In the genomic region with DNA sequence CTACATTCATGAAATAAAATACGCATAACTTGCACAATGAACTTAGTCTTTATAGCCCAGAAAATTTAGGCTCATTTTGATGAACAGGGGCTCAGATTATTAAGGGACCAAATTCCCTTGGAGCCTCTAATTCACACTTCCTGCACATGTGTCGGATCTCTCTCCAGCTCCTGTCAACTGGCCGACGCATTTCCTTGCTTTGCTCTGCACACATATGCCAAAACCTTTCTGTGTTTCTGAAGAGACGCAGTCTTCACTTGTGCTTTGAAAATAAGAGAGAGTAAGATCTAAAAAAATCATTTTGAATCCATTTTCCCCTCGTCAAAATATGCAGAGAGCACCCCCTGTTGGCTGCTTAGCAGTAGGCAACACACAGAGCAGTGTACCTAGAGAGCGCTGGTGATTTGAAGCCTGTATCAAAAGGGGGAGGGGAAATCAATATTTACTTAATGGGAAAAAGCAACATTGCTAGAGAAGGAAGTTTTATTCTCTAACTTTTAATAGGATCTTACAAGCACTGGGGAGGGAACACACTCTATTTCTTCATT, we compare ENCODE assay signal across 9 mouse cellular contexts. TPM values are rescaled to one million over a fixed set of nuclear protein-coding genes. Genes with fewer than 3 reads are reported as not detected.
DNase-seq lines count a peak whose midpoint lies in the region; ATAC-seq and TF ChIP-seq lines count a peak whose summit lies in the region.
"Had no signal": no experiment of that assay in that cellular context is flagged by ENCODE, and none has a peak within 500 bp of the region (broad histone marks: within the 10 kb centered on the region; RNA-seq: fewer than 3 reads in every experiment).

No protein-coding gene starts in this region.

- no peaks in the 10 kb centered on the region for H3K4me1 ChIP-seq in heart, postnatal 0 days (ENCODE audit: control insufficient read depth, insufficient read depth)
- H3K4me1 ChIP-seq in ES-Bruce4 (ENCODE audit: control insufficient read depth, insufficient read depth, low read length) = no peaks in the 10 kb centered on the region
- 0 out of 2 replicates have a peak, but pooled peaks cover 3% of the 10 kb centered on the region for H3K4me1 ChIP-seq in hindbrain, embryonic 13.5 days (replicated peaks)
- no peaks in the 10 kb centered on the region for H3K4me1 ChIP-seq in limb, embryonic 12.5 days (replicated peaks)
- H3K4me1 ChIP-seq: liver, embryonic 15.5 days had no signal

- intact Hi-C loops in heart, postnatal 36 days (cut with DNase I) = loop anchor here (5.0 to 10.0 kb wide), 2 partner anchors 109 to 644 kb away; no protein-coding TSS in a partner anchor

- H3K9ac ChIP-seq in heart, postnatal 0 days (replicated peaks; ENCODE audit: low read depth, low read length) = no peak overlapping the region
- no peak overlapping the region for H3K9ac ChIP-seq in ES-Bruce4 (ENCODE audit: low read depth, poor library complexity, severe bottlenecking)
- H3K9ac ChIP-seq in hindbrain, embryonic 13.5 days = no peak overlapping the region
- no peak overlapping the region for H3K9ac ChIP-seq in limb, embryonic 12.5 days (replicated peaks)
- H3K9ac ChIP-seq: liver, embryonic 15.5 days had no signal

- H3K27ac ChIP-seq in heart, postnatal 0 days (ENCODE audit: low read depth) = no peak overlapping the region
- H3K27ac ChIP-seq in ES-Bruce4 (ENCODE audit: insufficient read depth, low read length) = no peak overlapping the region
- H3K27ac ChIP-seq in hindbrain, embryonic 13.5 days = no peak overlapping the region
- H3K27ac ChIP-seq in limb, embryonic 12.5 days = no peak overlapping the region
- H3K27ac ChIP-seq: liver, embryonic 15.5 days had no signal

- no peaks in the 10 kb centered on the region for H3K9me3 ChIP-seq in heart, postnatal 0 days (replicated peaks; ENCODE audit: control insufficient read depth, low read length)
- H3K9me3 ChIP-seq in ES-Bruce4 (replicated peaks; ENCODE audit: control insufficient read depth, insufficient read depth, low read length, poor library complexity, severe bottlenecking) = no peaks in the 10 kb centered on the region
- H3K9me3 ChIP-seq in hindbrain, embryonic 13.5 days = no peaks in the 10 kb centered on the region
- H3K9me3 ChIP-seq in limb, embryonic 12.5 days = no peaks in the 10 kb centered on the region
- H3K9me3 ChIP-seq: liver, embryonic 15.5 days had no signal

- H3K27me3 ChIP-seq in heart, postnatal 0 days (ENCODE audit: control insufficient read depth, insufficient read depth, low read length) = no peaks in the 10 kb centered on the region
- no peaks in the 10 kb centered on the region for H3K27me3 ChIP-seq in ES-Bruce4 (ENCODE audit: control insufficient read depth, insufficient read depth, low read length, poor library complexity, severe bottlenecking)
- no peaks in the 10 kb centered on the region for H3K27me3 ChIP-seq in hindbrain, embryonic 13.5 days
- H3K27me3 ChIP-seq in limb, embryonic 12.5 days = no peaks in the 10 kb centered on the region
- H3K27me3 ChIP-seq: liver, embryonic 15.5 days had no signal

- peak; percentile 51 for TF ChIP-seq CTCF in heart, postnatal 0 days (IDR thresholded peaks at IDR 0.05; ENCODE audit: low read depth)
- peak; percentile 43 for TF ChIP-seq CTCF in ES-Bruce4 (IDR thresholded peaks at IDR 0.05; ENCODE audit: low read depth, low read length)

- H3K4me2 ChIP-seq in heart, postnatal 0 days (ENCODE audit: low read depth, low read length) = no peak overlapping the region
- H3K4me2 ChIP-seq in hindbrain, embryonic 13.5 days = no peak overlapping the region
- H3K4me2 ChIP-seq in limb, embryonic 12.5 days = 0 out of 2 replicates have a peak overlapping the region, but pooled peaks have one; percentile 15
- H3K4me2 ChIP-seq: liver, embryonic 15.5 days had no signal

- no peak for ATAC-seq in heart, postnatal 0 days (ENCODE audit: insufficient read depth, low read depth)
- ATAC-seq in hindbrain, embryonic 13.5 days (ENCODE audit: low FRiP score) = peak; percentile 79; the same call in 1 of the 2 replicates
- 0 out of 2 replicates have a peak, but pooled peaks have one; percentile 37 for ATAC-seq in limb, embryonic 12.5 days (ENCODE audit: insufficient number of reproducible peaks, insufficient read depth, low FRiP score, low TSS enrichment, low read depth)
- ATAC-seq in activated CD4-positive, CD25-positive, alpha-beta regulatory T cell, adult 4 months = no peak

- DNase-seq in heart, postnatal 0 days (ENCODE audit: low spot score) = no peak
- no peak for DNase-seq in heart, postnatal 36 days
- peak; percentile 73 for DNase-seq in embryo, embryonic 10.5 days (ENCODE audit: low spot score)
- DNase-seq in retina, postnatal 7 days (ENCODE audit: low read depth, low spot score) = peak; percentile 14

- no peak overlapping the region for H3K4me3 ChIP-seq in heart, postnatal 0 days (ENCODE audit: low read depth, low read length)
- H3K4me3 ChIP-seq in ES-Bruce4 (ENCODE audit: low read depth, low read length) = no peak overlapping the region
- H3K4me3 ChIP-seq in hindbrain, embryonic 13.5 days = no peak overlapping the region
- H3K4me3 ChIP-seq in limb, embryonic 12.5 days (replicated peaks) = no peak overlapping the region
- H3K4me3 ChIP-seq: liver, embryonic 15.5 days had no signal

- no peak for TF ChIP-seq POLR2A in ES-Bruce4 (IDR thresholded peaks at IDR 0.05; ENCODE audit: insufficient read depth, low read length)

- TF ChIP-seq EP300 in heart, postnatal 0 days (IDR thresholded peaks at IDR 0.05; ENCODE audit: low read depth) = no peak
- TF ChIP-seq EP300 in ES-Bruce4 (IDR thresholded peaks at IDR 0.05; ENCODE audit: insufficient read depth, low read depth, low read length) = no peak

- H3K36me3 ChIP-seq in heart, postnatal 0 days (replicated peaks; ENCODE audit: control insufficient read depth, insufficient read depth, low read length) = no peaks in the 10 kb centered on the region
- H3K36me3 ChIP-seq in ES-Bruce4 (ENCODE audit: control insufficient read depth, insufficient read depth, low read length, poor library complexity, severe bottlenecking) = no peaks in the 10 kb centered on the region
- no peaks in the 10 kb centered on the region for H3K36me3 ChIP-seq in hindbrain, embryonic 13.5 days
- H3K36me3 ChIP-seq in limb, embryonic 12.5 days = no peaks in the 10 kb centered on the region
- H3K36me3 ChIP-seq: liver, embryonic 15.5 days had no signal

- WGBS in heart, postnatal 0 days = 39% methylated on average over 7 of the region's 7 CpGs
- 43% methylated on average over 7 of the region's 7 CpGs for WGBS in hindbrain, embryonic 13.5 days
- WGBS in limb, embryonic 12.5 days = 44% methylated on average over 7 of the region's 7 CpGs

RNA-seq across cellular contexts. Expression of gene Vps41, which starts 18.5 kb away (rescaled TPM):
- 25.2 and 28.9 TPM in 2 replicates for total RNA-seq in heart, postnatal 0 days (2014; rRNA removed; ENCODE audit: low replicate concordance)
- 29.9 and 32.6 TPM in 2 replicates for polyA plus RNA-seq in heart, postnatal 0 days (2015; fragmentation: Nextera tagmentation; extraction: Ambion mirVana)
- total RNA-seq in heart, postnatal 36 days (2021) = 10 to 100 TPM; 33.1 to 35.1 TPM
- 77.9 and 81.6 TPM in 2 replicates for polyA plus RNA-seq in ES-Bruce4 (2011; ENCODE audit: insufficient read depth, insufficient read length, low read depth, missing spikeins)
- 111 TPM in 2 replicates for polyA plus RNA-seq in hindbrain, embryonic 13.5 days (2015; fragmentation: Nextera tagmentation; extraction: Ambion mirVana)
- 73.1 and 73.9 TPM in 2 replicates for polyA plus RNA-seq in limb, embryonic 12.5 days (2016; fragmentation: Nextera tagmentation; extraction: Ambion mirVana)
- polyA plus RNA-seq in activated CD4-positive, CD25-positive, alpha-beta regulatory T cell, adult 4 months (2017; shearing (Covaris generic)) = 10 to 100 TPM; 67.6 to 94.8 TPM

Comparison
In these comparisons a context has a peak if more than half of its experiments do, and no peak if none do; other contexts are left out.
1. ATAC-seq: peak in hindbrain, embryonic 13.5 days (single experiment) and limb, embryonic 12.5 days (single experiment); none in heart, postnatal 0 days (single experiment) and activated CD4-positive, CD25-positive, alpha-beta regulatory T cell, adult 4 months (single experiment).
2. DNase-seq: peak in embryo, embryonic 10.5 days (single experiment) and retina, postnatal 7 days (single experiment); none in heart, postnatal 0 days (single experiment) and heart, postnatal 36 days (0 of 2).